Mouse (Mus musculus) liver, embryonic 12.5 days (tissue): Measurements from ENCODE around the gene Plekhg3. TPM values are rescaled to one million over a fixed set of nuclear protein-coding genes. Genes with fewer than 3 reads are reported as not detected.

ENCODE experiments used
- ATAC-seq: fragments of 200-750 bp; cut with Nextera tagmentation; 2 replicates; pipeline ENCODE4 v1.8.0; 2017; ENCODE audit warnings: moderate number of reproducible peaks, mild to moderate bottlenecking, moderate library complexity
- H3K27ac ChIP-seq: fragments of 300-500 bp; sonication (generic); 2 replicates; pipeline ENCODE4 v1.5.1; 2016; ENCODE audit warnings: mild to moderate bottlenecking
- H3K27me3 ChIP-seq: fragments of 300-500 bp; sonication (generic); replicated peaks from 2 replicates; pipeline ENCODE4 v1.6.1; 2016; ENCODE audit warnings: mild to moderate bottlenecking, moderate library complexity
- H3K36me3 ChIP-seq: fragments of 300-500 bp; sonication (generic); 2 replicates; pipeline ENCODE4 v1.6.1; 2016; ENCODE audit warnings: mild to moderate bottlenecking, moderate library complexity
- H3K4me1 ChIP-seq: fragments of 300-500 bp; sonication (generic); 2 replicates; pipeline ENCODE4 v1.6.1; 2016
- H3K4me2 ChIP-seq: fragments of 300-500 bp; sonication (generic); 2 replicates; pipeline ENCODE4 v1.6.1; 2016; ENCODE audit warnings: mild to moderate bottlenecking, moderate library complexity
- H3K4me3 ChIP-seq: fragments of 300-500 bp; sonication (generic); 2 replicates; pipeline ENCODE4 v1.5.1; 2016; ENCODE audit warnings: mild to moderate bottlenecking, moderate library complexity
- H3K9ac ChIP-seq: fragments of 300-500 bp; sonication (generic); 2 replicates; pipeline ENCODE4 v1.6.1; 2016; ENCODE audit warnings: mild to moderate bottlenecking, moderate library complexity
- H3K9me3 ChIP-seq: fragments of 300-500 bp; sonication (generic); replicated peaks from 2 replicates; pipeline ENCODE4 v1.6.1; 2016; ENCODE audit warnings: mild to moderate bottlenecking, moderate library complexity
- WGBS: fragments of 180-500 bp; shearing (Covaris S2); methylation state at CpG from one replicate; pipeline ENCODE4 v1.1.7; 2016; ENCODE audit not compliant: insufficient replicate concordance; 5-methylcytosine and 5-hydroxymethylcytosine counted together
- polyA plus RNA-seq: library from polyadenylated mRNA; unstranded; fragments of >200 nt; fragmentation: Nextera tagmentation; extraction: Ambion mirVana; gene quantifications from 2 replicates; pipeline ENCODE4 v1.2.1, GENCODE M21; 2016

The Plekhg3 gene
- polyA plus RNA-seq, 1 experiment from 2014 or later: 3.3 TPM

DNA sequence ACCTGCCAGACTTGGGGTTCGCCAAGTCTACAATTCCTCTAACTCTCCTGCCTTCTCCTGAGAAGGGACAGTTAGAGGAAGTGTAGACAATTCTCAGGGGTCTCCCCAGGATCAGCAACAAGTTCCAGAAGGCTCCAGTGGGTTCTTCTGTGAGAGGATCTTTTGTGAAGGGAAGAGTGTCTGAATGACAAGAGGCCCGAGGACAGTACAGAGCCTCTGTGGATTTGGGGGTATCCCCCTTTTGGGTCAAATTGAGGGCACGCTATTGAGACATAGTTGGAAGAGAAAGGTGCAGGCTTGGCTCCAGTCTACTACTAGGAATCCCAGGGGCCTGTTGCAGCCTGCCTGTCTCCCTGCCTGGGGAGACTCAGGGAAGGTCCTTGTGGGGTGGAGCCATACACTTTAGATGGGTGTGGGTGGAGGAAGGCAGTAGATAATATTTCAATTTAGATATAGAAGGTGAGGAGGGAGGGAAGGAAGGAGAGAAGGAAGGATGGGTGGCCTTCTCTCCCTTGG lies 24.2 kb downstream of the Plekhg3 start:
- no peak overlapping the region for H3K9ac ChIP-seq
- H3K27ac ChIP-seq: no peak overlapping the region
- H3K4me2 ChIP-seq: no peak overlapping the region
- no peak for ATAC-seq
- H3K36me3 ChIP-seq: no peaks in the 10 kb centered on the region
- no peak overlapping the region for H3K4me3 ChIP-seq
- WGBS: 58% methylated on average over 3 of the region's 3 CpGs
- peaks cover 46% of the 10 kb centered on the region for H3K4me1 ChIP-seq
- H3K27me3 ChIP-seq: peaks cover 14% of the 10 kb centered on the region; the same call in 1 of the 2 replicates
- H3K9me3 ChIP-seq: no peaks in the 10 kb centered on the region

DNA sequence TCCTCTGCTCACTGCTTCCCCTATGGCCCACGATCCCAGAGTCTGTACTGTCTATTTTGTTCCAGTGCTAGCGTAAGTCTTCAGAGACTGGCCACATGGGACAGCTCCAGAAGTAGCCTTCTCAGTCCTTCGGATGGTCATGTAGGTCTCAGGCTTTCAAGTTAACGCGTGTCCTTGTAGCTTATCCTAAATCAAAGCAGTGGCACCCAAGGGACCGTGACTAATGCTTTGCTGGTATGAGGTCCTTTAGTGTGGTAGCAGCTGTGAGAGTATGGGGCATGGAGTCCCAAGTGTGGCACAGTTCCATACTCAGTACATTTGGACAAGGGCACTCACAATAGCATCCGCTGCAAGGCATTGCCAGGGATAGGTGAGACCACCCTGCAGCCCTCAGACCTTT lies 25.5 kb downstream of the Plekhg3 start:
- no peak overlapping the region for H3K4me3 ChIP-seq
- peaks cover 11% of the 10 kb centered on the region for H3K36me3 ChIP-seq
- H3K4me2 ChIP-seq: no peak overlapping the region
- WGBS: 63% methylated on average over 7 of the region's 7 CpGs
- peaks cover 14% of the 10 kb centered on the region; the same call in 1 of the 2 replicates for H3K27me3 ChIP-seq
- no peak for ATAC-seq
- H3K4me1 ChIP-seq: peaks cover 46% of the 10 kb centered on the region
- H3K9me3 ChIP-seq: no peaks in the 10 kb centered on the region
- H3K27ac ChIP-seq: no peak overlapping the region
- no peak overlapping the region for H3K9ac ChIP-seq

DNA sequence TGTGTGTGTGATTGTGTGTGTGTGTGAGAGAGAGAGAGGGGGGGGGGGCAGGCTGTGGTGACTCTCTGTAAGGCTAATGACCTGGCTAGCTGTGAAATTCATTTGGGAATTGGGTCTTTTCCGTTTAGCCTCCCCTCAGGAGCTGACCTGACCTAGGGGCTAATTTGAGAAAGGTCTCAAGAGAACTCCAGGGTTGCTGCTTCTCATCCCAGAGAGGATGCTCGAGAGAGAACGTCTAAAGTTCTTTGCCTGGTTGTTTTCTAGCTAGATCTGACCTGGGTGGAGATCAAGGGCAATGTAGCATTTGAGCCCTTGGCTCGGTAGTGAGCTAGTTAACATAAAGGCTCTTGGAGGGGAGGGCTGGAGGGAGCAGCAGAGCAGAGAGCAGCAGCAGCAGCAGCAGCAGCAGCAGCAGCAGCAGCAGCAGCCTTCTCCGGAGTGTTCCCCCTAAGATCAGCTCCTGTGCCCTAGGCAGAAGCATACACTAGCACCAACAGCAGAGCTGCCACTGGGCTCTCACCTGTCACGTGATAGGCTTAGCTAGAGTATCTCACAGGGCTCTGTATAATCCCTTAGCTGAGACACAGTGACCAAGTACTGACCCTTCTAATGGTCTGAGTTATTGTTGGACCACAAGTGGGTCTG lies 26.2 kb downstream of the Plekhg3 start:
- H3K4me2 ChIP-seq: no peak overlapping the region
- peaks cover 46% of the 10 kb centered on the region for H3K4me1 ChIP-seq
- no peak overlapping the region for H3K4me3 ChIP-seq
- WGBS: 37% methylated on average over 6 of the region's 6 CpGs
- no peak overlapping the region for H3K9ac ChIP-seq
- no peak for ATAC-seq
- H3K27ac ChIP-seq: no peak overlapping the region
- no peaks in the 10 kb centered on the region for H3K9me3 ChIP-seq
- peaks cover 11% of the 10 kb centered on the region for H3K36me3 ChIP-seq
- peaks cover 14% of the 10 kb centered on the region; the same call in 1 of the 2 replicates for H3K27me3 ChIP-seq

DNA sequence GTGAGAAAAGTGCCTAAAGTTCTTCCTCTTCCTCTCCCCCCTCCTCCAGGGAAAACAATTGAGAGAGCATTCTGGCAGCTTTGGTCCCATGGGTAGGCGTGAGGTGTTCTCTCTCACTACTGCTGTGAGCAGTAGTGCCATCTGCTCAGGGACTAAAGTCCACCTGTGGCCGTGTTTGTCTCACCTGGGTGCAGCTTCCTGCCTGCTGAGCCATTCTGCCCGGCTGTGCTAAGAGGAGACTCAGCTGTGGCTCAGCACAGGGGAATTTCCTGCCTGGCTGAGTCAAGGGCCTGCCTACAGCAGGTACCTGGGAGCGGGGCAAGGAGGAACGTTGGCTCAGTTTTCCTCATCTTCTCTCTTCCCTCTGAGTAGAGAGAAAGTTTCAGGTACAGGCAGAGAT lies 27.5 kb downstream of the Plekhg3 start:
- Histone ChIP-seq H3K4me3 (no peak overlapping the region), H3K4me2 (no peak overlapping the region), H3K9ac (no peak overlapping the region), H3K27me3 (peaks cover 14% of the 10 kb centered on the region; the same call in 1 of the 2 replicates), H3K4me1 (peaks cover 38% of the 10 kb centered on the region), H3K36me3 (peaks cover 18% of the 10 kb centered on the region), H3K27ac (no peak overlapping the region), H3K9me3 (no peaks in the 10 kb centered on the region)
- WGBS: 53% methylated on average over 5 of the region's 5 CpGs
- ATAC-seq: no peak

DNA sequence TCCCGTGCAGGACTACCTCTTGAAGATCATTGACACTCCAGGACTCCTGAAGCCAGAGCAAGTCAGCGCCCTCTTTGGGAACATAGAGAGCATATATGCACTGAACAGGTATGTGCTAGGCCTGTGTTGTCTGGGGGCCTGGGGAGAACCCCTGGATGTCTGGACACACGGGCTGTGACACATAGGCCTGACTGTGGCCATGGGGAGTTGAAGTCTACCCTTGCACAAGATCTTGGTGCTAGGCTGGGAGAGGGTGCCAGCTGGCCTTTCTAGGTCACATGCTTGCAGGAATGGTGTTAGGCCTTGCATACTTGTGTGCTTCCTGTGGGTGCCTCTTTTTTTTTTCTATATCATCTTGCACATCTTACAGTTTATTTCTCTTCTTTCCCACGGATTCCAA lies 31.5 kb downstream of the Plekhg3 start:
- Histone ChIP-seq H3K4me1 (peaks cover 2% of the 10 kb centered on the region; the same call in 1 of the 2 replicates), H3K27ac (no peak overlapping the region), H3K9ac (no peak overlapping the region), H3K9me3 (no peaks in the 10 kb centered on the region), H3K27me3 (peaks cover 9% of the 10 kb centered on the region; the same call in 1 of the 2 replicates), H3K4me2 (no peak overlapping the region), H3K4me3 (no peak overlapping the region), H3K36me3 (peaks cover 48% of the 10 kb centered on the region)
- no peak for ATAC-seq
- 61% methylated on average over 4 of the region's 4 CpGs for WGBS

DNA sequence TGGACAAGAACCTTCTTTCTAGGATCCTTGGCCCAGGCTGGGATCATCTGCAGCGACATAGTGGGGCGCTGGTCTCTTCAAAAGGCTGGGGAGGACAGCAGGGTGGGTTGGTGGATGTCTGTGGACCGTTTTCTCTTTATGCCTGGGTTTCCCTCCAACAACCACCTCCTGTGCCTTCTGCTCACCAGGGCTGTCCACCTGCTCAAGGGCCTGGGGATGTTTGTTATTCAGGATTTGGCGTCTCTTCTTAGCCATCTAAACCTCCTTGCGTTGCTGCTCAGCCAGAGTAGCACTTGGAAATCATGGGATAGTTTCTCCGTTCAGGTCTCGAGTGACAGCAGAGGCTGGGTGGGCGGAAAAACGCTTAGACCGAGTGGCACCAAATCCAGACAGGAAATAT lies 35.6 kb downstream of the Plekhg3 start:
- WGBS: 77% methylated on average over 10 of the region's 10 CpGs
- peaks cover 43% of the 10 kb centered on the region for H3K36me3 ChIP-seq
- no peak for ATAC-seq

DNA sequence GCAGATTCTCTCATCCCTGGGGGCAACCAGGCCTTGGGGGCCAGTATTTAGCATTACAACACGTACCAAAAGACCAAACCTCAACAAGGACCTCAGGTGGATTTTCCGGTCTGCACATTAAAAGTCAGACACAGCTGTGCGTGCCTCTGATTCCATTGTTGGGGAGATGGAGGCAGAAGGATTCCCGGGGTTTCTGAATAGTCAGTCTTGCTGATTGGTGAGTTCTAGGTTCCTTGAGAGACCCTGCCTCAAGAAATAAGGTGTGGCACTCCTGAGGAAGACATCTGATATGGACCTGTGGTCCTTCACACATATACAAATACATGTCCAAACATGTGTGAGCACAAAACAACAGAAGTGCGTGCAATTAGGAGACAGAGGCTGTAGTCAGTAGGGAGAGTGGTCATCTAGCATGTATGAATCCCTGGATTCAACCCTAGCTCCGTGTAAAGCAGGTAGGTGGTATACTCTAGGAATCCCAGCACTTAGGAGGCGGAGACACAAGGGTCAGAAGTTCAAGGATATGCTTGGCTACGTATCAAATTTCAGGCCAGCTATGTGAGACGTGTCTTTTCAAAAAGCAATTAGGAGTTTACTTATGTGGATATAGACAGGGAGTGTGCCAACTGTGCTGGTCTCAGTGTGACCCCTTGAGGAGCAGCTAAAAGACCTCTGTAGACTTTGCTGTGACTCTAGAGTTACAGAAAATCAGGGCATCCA lies 39.7 kb downstream of the Plekhg3 start:
- Histone ChIP-seq H3K4me3 (no peak overlapping the region), H3K4me1 (peaks cover under 1% of the 10 kb centered on the region), H3K9ac (no peak overlapping the region), H3K27me3 (peaks cover 14% of the 10 kb centered on the region), H3K9me3 (no peaks in the 10 kb centered on the region), H3K36me3 (peaks cover 29% of the 10 kb centered on the region; the same call in 1 of the 2 replicates), H3K4me2 (no peak overlapping the region), H3K27ac (no peak overlapping the region)
- no peak for ATAC-seq
- 66% methylated on average over 9 of the region's 9 CpGs for WGBS

More for the DNA sequence above, 35.6 kb downstream of the Plekhg3 start:
- Histone ChIP-seq H3K4me2 (no peak overlapping the region), H3K4me3 (no peak overlapping the region), H3K4me1 (no peaks in the 10 kb centered on the region), H3K27me3 (peaks cover 6% of the 10 kb centered on the region; the same call in 1 of the 2 replicates), H3K27ac (no peak overlapping the region), H3K9me3 (no peaks in the 10 kb centered on the region), H3K9ac (no peak overlapping the region)

DNA sequence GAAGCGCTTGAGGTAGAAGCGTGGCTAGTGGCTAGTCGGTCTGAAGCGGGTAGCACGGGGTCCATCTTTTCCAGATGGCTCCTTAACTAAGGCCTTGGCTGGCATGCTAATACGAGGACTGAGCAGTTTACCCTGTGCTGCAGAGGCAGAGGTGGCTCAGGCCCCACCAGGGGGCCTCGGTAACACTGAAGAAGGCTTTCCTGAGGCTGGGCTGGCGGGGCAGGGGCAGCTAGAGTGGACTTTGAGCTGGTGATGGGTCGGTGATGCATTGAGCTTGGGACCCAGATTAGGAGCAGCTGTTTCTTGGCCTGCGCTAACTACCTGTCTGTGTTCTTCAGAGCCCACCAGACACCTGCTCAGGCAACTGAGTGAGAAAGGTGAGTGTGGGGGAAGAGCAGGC lies 40.6 kb downstream of the Plekhg3 start:
- no peak for ATAC-seq

DNA sequence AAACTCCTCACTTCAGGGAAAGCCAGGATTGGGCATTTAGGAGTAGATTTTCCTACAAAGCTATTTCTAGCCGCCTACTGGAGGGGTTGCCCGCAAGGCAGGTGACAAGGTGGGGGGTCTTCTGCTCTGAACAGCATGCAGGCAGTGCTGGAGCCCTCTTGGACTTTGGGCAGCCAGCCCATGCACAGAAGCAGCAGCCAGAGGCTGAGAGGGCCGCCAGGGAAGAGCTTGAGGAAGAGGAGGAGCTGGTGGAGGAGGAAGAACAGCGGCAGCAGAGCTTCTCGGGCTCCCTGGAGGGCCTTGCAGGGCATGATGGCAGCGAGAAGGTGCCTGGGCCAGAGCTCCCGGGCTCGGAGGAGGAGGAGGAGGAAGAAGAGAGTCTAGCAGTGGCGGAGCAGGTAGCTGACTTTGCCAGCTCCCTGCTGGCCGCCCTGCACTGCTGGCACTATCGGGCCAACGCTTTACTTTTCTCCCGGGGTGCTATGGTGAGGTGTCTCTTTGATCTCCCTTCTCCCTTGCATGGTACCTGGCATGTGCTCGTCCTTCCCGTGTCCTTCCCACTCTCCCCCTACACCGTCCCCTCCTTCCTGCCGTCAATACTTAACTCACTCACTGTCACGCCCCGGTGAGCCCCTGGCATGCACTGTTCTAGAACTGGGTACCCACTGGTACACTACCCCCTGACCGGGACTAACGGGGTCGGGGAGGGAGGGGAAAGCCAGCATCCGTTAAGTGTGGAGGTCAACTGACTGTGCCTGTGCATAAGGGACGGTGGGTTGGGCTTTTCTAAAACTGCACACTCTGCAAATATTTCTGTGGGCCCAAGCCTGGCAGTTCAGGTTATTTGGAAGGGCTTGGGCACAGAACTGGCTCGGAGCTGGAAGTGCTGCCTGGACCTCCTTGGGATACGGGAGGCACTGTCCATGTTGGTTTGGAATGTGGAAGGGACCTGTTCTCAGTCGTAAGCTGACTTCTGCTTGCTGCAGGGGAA lies 41.9 kb downstream of the Plekhg3 start:
- Histone ChIP-seq H3K9me3 (no peaks in the 10 kb centered on the region), H3K27me3 (peaks cover 20% of the 10 kb centered on the region), H3K4me2 (no peak overlapping the region), H3K36me3 (peaks cover 27% of the 10 kb centered on the region), H3K27ac (no peak overlapping the region), H3K9ac (no peak overlapping the region), H3K4me1 (peaks cover 16% of the 10 kb centered on the region), H3K4me3 (no peak overlapping the region)
- WGBS: 75% methylated on average over 27 of the region's 27 CpGs
- ATAC-seq: no peak

More for the DNA sequence above, 40.6 kb downstream of the Plekhg3 start:
- H3K4me3 ChIP-seq: no peak overlapping the region
- H3K4me2 ChIP-seq: no peak overlapping the region
- peaks cover 14% of the 10 kb centered on the region for H3K27me3 ChIP-seq
- peaks cover 10% of the 10 kb centered on the region for H3K4me1 ChIP-seq
- no peak overlapping the region for H3K27ac ChIP-seq
- no peaks in the 10 kb centered on the region for H3K9me3 ChIP-seq
- WGBS: 74% methylated on average over 10 of the region's 10 CpGs
- H3K9ac ChIP-seq: no peak overlapping the region
- peaks cover 27% of the 10 kb centered on the region; the same call in 1 of the 2 replicates for H3K36me3 ChIP-seq

DNA sequence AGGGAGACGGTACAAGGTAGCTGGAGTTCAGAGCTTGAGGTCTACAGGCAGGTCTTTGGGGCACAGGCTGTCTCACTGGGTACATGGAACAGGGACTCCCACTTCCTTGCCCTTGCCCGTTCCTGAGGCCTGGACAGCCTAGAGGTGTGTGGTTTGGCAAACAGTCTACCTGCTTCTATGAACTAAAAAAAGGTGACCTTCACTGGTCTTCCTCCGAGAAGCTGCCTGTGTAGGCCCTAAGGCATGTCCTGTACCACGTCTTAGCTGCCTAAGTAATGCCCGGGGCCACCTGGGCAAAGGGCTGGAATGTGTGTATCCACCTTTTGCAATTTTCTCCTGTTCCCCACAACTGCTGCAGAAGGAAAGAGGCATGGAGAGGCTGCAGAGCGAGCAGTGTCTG lies 42.7 kb downstream of the Plekhg3 start:
- Histone ChIP-seq H3K27me3 (peaks cover 25% of the 10 kb centered on the region), H3K9ac (no peak overlapping the region), H3K9me3 (no peaks in the 10 kb centered on the region), H3K4me3 (no peak overlapping the region), H3K4me2 (no peak overlapping the region), H3K4me1 (peaks cover 25% of the 10 kb centered on the region), H3K36me3 (peaks cover 33% of the 10 kb centered on the region), H3K27ac (no peak overlapping the region)
- 74% methylated on average over 6 of the region's 6 CpGs for WGBS
- ATAC-seq: no peak

DNA sequence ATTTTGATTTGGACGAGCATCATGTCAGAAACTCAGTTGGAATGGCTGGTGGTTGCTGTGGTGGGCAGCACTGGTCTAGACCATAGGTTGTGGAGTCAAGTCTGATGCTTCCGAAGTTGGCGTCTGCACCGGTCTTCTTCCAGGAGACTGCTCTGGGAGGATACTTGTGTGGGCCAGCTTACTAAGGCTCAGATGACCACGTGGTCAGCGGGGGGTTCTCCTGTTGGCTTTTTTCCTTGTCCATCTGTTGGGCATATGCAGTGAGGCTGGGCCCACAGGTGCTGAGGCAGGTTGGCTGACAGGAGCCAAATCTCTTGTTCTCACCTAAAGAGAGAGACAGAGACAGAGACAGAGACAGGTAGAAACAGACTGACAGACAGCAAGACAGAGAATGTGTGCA lies 44.1 kb downstream of the Plekhg3 start:
- 72% methylated on average over 6 of the region's 6 CpGs for WGBS
- Histone ChIP-seq H3K4me1 (peaks cover 26% of the 10 kb centered on the region), H3K36me3 (peaks cover 35% of the 10 kb centered on the region), H3K27ac (no peak overlapping the region), H3K4me2 (no peak overlapping the region), H3K9me3 (no peaks in the 10 kb centered on the region), H3K9ac (no peak overlapping the region), H3K4me3 (no peak overlapping the region), H3K27me3 (peaks cover 29% of the 10 kb centered on the region)
- ATAC-seq: no peak
